7 mouse cellular contexts compared by ENCODE assay signal in the genomic region with DNA sequence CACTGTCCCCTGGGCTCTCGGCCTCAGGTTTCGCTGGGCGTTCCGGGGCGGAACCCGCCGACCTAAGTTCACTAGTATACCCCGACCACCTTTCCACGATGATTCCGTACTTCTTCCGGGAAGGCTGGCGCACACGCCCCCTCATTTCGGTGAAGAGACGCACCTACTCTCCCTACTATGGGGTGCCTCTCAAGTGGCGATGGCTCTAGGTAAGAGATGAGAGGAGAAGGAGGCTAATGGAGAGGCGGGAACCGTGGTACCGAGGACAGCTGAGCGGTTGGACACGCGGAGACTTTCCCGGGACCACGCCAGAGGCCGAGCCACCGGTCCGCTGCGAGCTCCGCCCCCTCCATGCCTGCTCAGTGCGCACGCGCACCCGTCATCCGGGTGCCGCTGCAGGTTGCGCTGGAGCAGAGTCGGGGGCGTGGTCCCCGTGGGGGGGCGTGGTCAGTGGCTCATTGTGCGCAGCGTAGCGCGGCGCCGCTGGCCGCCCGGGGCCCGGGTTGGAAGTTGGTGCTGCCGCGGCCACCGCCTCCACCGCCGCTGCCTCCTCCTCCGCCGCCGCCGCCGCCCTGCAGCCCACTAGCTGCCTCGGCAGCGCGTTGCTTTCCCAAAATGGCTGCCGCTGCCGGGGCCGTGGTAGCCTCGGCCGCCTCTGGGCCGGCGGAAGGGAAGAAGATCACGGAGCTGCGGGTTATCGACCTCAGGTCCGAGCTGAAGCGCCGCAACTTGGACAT. TPM values are rescaled to one million over a fixed set of nuclear protein-coding genes. Genes with fewer than 3 reads are reported as not detected.
A peak's percentile ranks its signal among the peaks of the same experiment; 100 is the strongest.
DNase-seq lines count a peak whose midpoint lies in the region; ATAC-seq lines count a peak whose summit lies in the region.

A gene (plus strand): TSS at position 450 of the 737 bp plus-strand sequence.

- H3K4me2 ChIP-seq in intestine, embryonic 15.5 days (replicated peaks): peak within 1 kb of the TSS; percentile 79

- DNase-seq in adrenal gland, adult 18-20 months (ENCODE audit: low spot score in 2 of 2): peak; percentile 100
- peak; percentile 97 for DNase-seq in embryo, embryonic 11 days
- DNase-seq in gastrocnemius, postnatal 36 days: peak; percentile 98 to 100
- DNase-seq in left cerebral cortex, postnatal 25 days (ENCODE audit: low spot score in 2 of 2): peak; percentile 98 to 99
- DNase-seq in midbrain, embryonic 10.5 days (ENCODE audit: low spot score): peak; percentile 98
- peak; percentile 99 for DNase-seq in right cerebral cortex, postnatal 4 days

- H3K4me3 ChIP-seq in intestine, embryonic 15.5 days (replicated peaks): peak within 1 kb of the TSS; percentile 93
- peak within 1 kb of the TSS; percentile 93 for H3K4me3 ChIP-seq in midbrain, embryonic 10.5 days

- no peaks in the 10 kb centered on the region for H3K27me3 ChIP-seq in intestine, embryonic 15.5 days (replicated peaks)
- H3K27me3 ChIP-seq in midbrain, embryonic 10.5 days (ENCODE audit: low read depth, poor library complexity, severe bottlenecking): no peaks in the 10 kb centered on the region

- H3K9me3 ChIP-seq in intestine, embryonic 15.5 days: no peaks in the 10 kb centered on the region
- H3K9me3 ChIP-seq in midbrain, embryonic 10.5 days (replicated peaks): no peaks in the 10 kb centered on the region

- peak within 1 kb of the TSS; percentile 96 for H3K9ac ChIP-seq in intestine, embryonic 15.5 days

- intact Hi-C loops in gastrocnemius, postnatal 36 days (cut with DNase I): loop anchor here (2.0 kb wide), 1 partner anchor 40 kb away; a partner anchor contains a TSS
- intact Hi-C loops in left cerebral cortex, postnatal 25 days (cut with DNase I): loop anchor here (1.0 kb wide), 1 partner anchor 39 kb away; a partner anchor contains a TSS

- H3K4me1 ChIP-seq in intestine, embryonic 15.5 days (replicated peaks): peaks cover 8% of the 10 kb centered on the region; the same call in 1 of the 2 replicates
- H3K4me1 ChIP-seq in midbrain, embryonic 10.5 days: peaks cover 31% of the 10 kb centered on the region

- ATAC-seq in intestine, embryonic 15.5 days: peak; percentile 96

- under 1% methylated on average over 75 of the region's 75 CpGs for WGBS in intestine, embryonic 15.5 days
- WGBS in midbrain, embryonic 10.5 days: under 1% methylated on average over 72 of the region's 75 CpGs

- H3K27ac ChIP-seq in intestine, embryonic 15.5 days: peak within 1 kb of the TSS; percentile 99
- peak within 1 kb of the TSS; percentile 98 for H3K27ac ChIP-seq in midbrain, embryonic 10.5 days (replicated peaks)

- no peaks in the 10 kb centered on the region for H3K36me3 ChIP-seq in intestine, embryonic 15.5 days
- peaks cover 14% of the 10 kb centered on the region for H3K36me3 ChIP-seq in midbrain, embryonic 10.5 days

RNA-seq across cellular contexts. Expression of the gene that starts here (rescaled TPM):
- total RNA-seq in adrenal gland, adult 18-20 months (2021): 10 to 100 TPM; 35.9 to 41.9 TPM
- 10 to 100 TPM; 14.0 to 15.7 TPM for total RNA-seq in gastrocnemius, postnatal 36 days (2021)
- 43.3 and 43.4 TPM in 2 replicates for polyA plus RNA-seq in intestine, embryonic 15.5 days (2015; fragmentation: Nextera tagmentation; extraction: Ambion mirVana)
- 10 to 100 TPM; 42.7 to 49.0 TPM for total RNA-seq in left cerebral cortex, postnatal 25 days (2021)
- 62.2 and 63.5 TPM in 2 replicates for polyA plus RNA-seq in midbrain, embryonic 10.5 days (2016; fragmentation: Nextera tagmentation; extraction: Ambion mirVana)

Comparison
In these comparisons a context has a peak if more than half of its experiments do, and no peak if none do; other contexts are left out.
1. Peak in every context shown above with its lines: DNase-seq, ATAC-seq, H3K4me3 ChIP-seq and H3K27ac ChIP-seq.